Mouse (Mus musculus): ENCODE measurements around the gene Rnase11.
A peak's percentile ranks its signal among the peaks of the same experiment; 100 is the strongest.
"Not testable (repeated sequence)": the region's sequence is repeated elsewhere in the genome, so short reads cannot be mapped to it uniquely, and the experiment has no call there.

- TF ChIP-seq CTCF (IDR thresholded peaks at IDR 0.05; ENCODE audit: borderline replicate concordance, extremely low read depth, insufficient read depth, insufficient read length): peak; percentile 53; the same call in 1 of the 2 replicates
- not testable (repeated sequence) for TF ChIP-seq POLR2A (IDR thresholded peaks at IDR 0.05; ENCODE audit: borderline replicate concordance, extremely low read depth, insufficient read depth, insufficient read length, poor library complexity, severe bottlenecking)
Observed at GRCm38 (mm10) chr14:51098300-51098699, 48.3 kb upstream of the Rnase11 start.

Measured in brain, embryonic 14.5 days (tissue).